Mouse (Mus musculus) testis, postnatal 14 days (tissue): ENCODE measurements around the gene Samd8.
A peak's percentile ranks its signal among the peaks of the same experiment; 100 is the strongest.

ENCODE experiments used
- DNase-seq: peaks from one replicate; pipeline ENCODE4 v3.0.0; 2021; ENCODE audit warnings: low spot score

Gene Samd8

GRCm38 (mm10) chr14:21825786-21826491 is 75.6 kb downstream of the Samd8 start:
- no peak for DNase-seq

- DNase-seq: peak; percentile 96
Observed at GRCm38 (mm10) chr14:21830876-21831767, 80.8 kb downstream of the Samd8 start.

- no peak for DNase-seq
Observed at GRCm38 (mm10) chr14:21831830-21832403, 81.6 kb downstream of the Samd8 start.

- DNase-seq: no peak
Observed at GRCm38 (mm10) chr14:21838336-21839017, 88.1 kb downstream of the Samd8 start.

GRCm38 (mm10) chr14:21841819-21842592 is 91.7 kb downstream of the Samd8 start:
- DNase-seq: no peak

- DNase-seq: no peak
Observed at GRCm38 (mm10) chr14:21843263-21843662, 92.9 kb downstream of the Samd8 start.

GRCm38 (mm10) chr14:21846827-21847380 is 96.6 kb downstream of the Samd8 start:
- DNase-seq: no peak

- DNase-seq: no peak
Observed at GRCm38 (mm10) chr14:21847381-21848165, 97.2 kb downstream of the Samd8 start.
